Mouse (Mus musculus): ENCODE results near the gene Rnf130. TPM values are rescaled to one million over a fixed set of nuclear protein-coding genes. Genes with fewer than 3 reads are reported as not detected.
A peak's percentile ranks its signal among the peaks of the same experiment; 100 is the strongest.

Gene Rnf130
- polyA plus RNA-seq, 2 experiments, result 16.0 to 36.3 TPM

GRCm38 (mm10) chr11:50018848-50019247 is 6.3 kb upstream of the Rnf130 start:
- H3K4me1 ChIP-seq (replicated peaks; ENCODE audit: control insufficient read depth in 2 of 2, insufficient read depth in 2 of 2, low read length in 1 of 2), result peaks cover 0 to 6% of the 10 kb centered on the region in 2 experiments; a peak in 3 of 4 replicates
- H3K4me2 ChIP-seq (ENCODE audit: low read depth), result no peak overlapping the region
- no peaks in the 10 kb centered on the region for H3K36me3 ChIP-seq (replicated peaks; ENCODE audit: control insufficient read depth, insufficient read depth, low read depth)
- no peak for ATAC-seq (ENCODE audit: insufficient read depth)
- DNase-seq (ENCODE audit: low read depth in 3 of 3, low spot score in 3 of 3), result no peak
- no peak overlapping the region for H3K27ac ChIP-seq
- no peak overlapping the region for H3K9ac ChIP-seq (replicated peaks)
- no peaks in the 10 kb centered on the region for H3K27me3 ChIP-seq (ENCODE audit: control insufficient read depth, insufficient read depth, low read length)
- H3K4me3 ChIP-seq (ENCODE audit: insufficient read depth in 1 of 2, low read depth in 2 of 2, low read length in 2 of 2), result no peak overlapping the region
- no peaks in the 10 kb centered on the region for H3K9me3 ChIP-seq (ENCODE audit: control insufficient read depth, low read length)
- TF ChIP-seq CTCF (IDR thresholded peaks at IDR 0.05; ENCODE audit: low read depth), result no peak
- no peak for TF ChIP-seq EP300 (IDR thresholded peaks at IDR 0.05; ENCODE audit: low read depth)

- Histone ChIP-seq H3K4me2 (ENCODE audit: low read depth) (no peak overlapping the region), H3K9me3 (ENCODE audit: control insufficient read depth, low read length) (no peaks in the 10 kb centered on the region), H3K4me1 (replicated peaks; ENCODE audit: control insufficient read depth in 2 of 2, insufficient read depth in 2 of 2, low read length in 1 of 2) (peaks cover 0 to 6% of the 10 kb centered on the region in 2 experiments; a peak in 3 of 4 replicates), H3K9ac (replicated peaks) (no peak overlapping the region), H3K36me3 (replicated peaks; ENCODE audit: control insufficient read depth, insufficient read depth, low read depth) (no peaks in the 10 kb centered on the region), H3K4me3 (ENCODE audit: insufficient read depth in 1 of 2, low read depth in 2 of 2, low read length in 2 of 2) (no peak overlapping the region), H3K27me3 (ENCODE audit: control insufficient read depth, insufficient read depth, low read length) (peaks cover 4% of the 10 kb centered on the region; the same call in 1 of the 2 replicates), H3K27ac (no peak overlapping the region)
- TF ChIP-seq EP300 (IDR thresholded peaks at IDR 0.05; ENCODE audit: low read depth) (no peak), CTCF (IDR thresholded peaks at IDR 0.05; ENCODE audit: low read depth) (no peak)
- no peak for DNase-seq (ENCODE audit: low read depth in 3 of 3, low spot score in 3 of 3)
- 54% methylated on average over 3 of the region's 3 CpGs for WGBS (ENCODE audit: insufficient replicate concordance)
- no peak for ATAC-seq (ENCODE audit: insufficient read depth)
Observed at GRCm38 (mm10) chr11:50022085-50022484, 3.1 kb upstream of the Rnf130 start.

- H3K4me2 ChIP-seq (ENCODE audit: low read depth), result peak overlapping the region; percentile 98
- H3K27me3 ChIP-seq (ENCODE audit: control insufficient read depth, insufficient read depth, low read length), result peaks cover 4% of the 10 kb centered on the region; the same call in 1 of the 2 replicates
- WGBS (ENCODE audit: insufficient replicate concordance), result 27% methylated on average over 6 of the region's 6 CpGs
- no peak for DNase-seq (ENCODE audit: low read depth in 3 of 3, low spot score in 3 of 3)
- no peak for ATAC-seq (ENCODE audit: insufficient read depth)
- TF ChIP-seq EP300 (IDR thresholded peaks at IDR 0.05; ENCODE audit: low read depth) (no peak), CTCF (IDR thresholded peaks at IDR 0.05; ENCODE audit: low read depth) (no peak)
- H3K36me3 ChIP-seq (replicated peaks; ENCODE audit: control insufficient read depth, insufficient read depth, low read depth), result no peaks in the 10 kb centered on the region
- H3K4me1 ChIP-seq (replicated peaks; ENCODE audit: control insufficient read depth in 2 of 2, insufficient read depth in 2 of 2, low read length in 1 of 2), result peaks cover 0 to 7% of the 10 kb centered on the region in 2 experiments; a peak in 3 of 4 replicates
- no peak overlapping the region for H3K9ac ChIP-seq (replicated peaks)
- H3K4me3 ChIP-seq (ENCODE audit: insufficient read depth in 1 of 2, low read depth in 2 of 2, low read length in 2 of 2), result peak overlapping the region in 1 of 2 experiments; percentile 85; a peak in 2 of 4 replicates
- no peaks in the 10 kb centered on the region for H3K9me3 ChIP-seq (ENCODE audit: control insufficient read depth, low read length)
- H3K27ac ChIP-seq, result no peak overlapping the region
Observed at GRCm38 (mm10) chr11:50024445-50024832, 707 bp upstream of the Rnf130 start.

- DNase-seq (ENCODE audit: low read depth in 3 of 3, low spot score in 3 of 3), result no peak
- peaks cover 0 to 7% of the 10 kb centered on the region in 2 experiments; a peak in 3 of 4 replicates for H3K4me1 ChIP-seq (replicated peaks; ENCODE audit: control insufficient read depth in 2 of 2, insufficient read depth in 2 of 2, low read length in 1 of 2)
- H3K9me3 ChIP-seq (ENCODE audit: control insufficient read depth, low read length), result no peaks in the 10 kb centered on the region
- WGBS (ENCODE audit: insufficient replicate concordance), result 3% methylated on average over 24 of the region's 24 CpGs
- TF ChIP-seq CTCF (IDR thresholded peaks at IDR 0.05; ENCODE audit: low read depth), result no peak
- TF ChIP-seq EP300 (IDR thresholded peaks at IDR 0.05; ENCODE audit: low read depth), result no peak
- no peak overlapping the region for H3K27ac ChIP-seq
- H3K27me3 ChIP-seq (ENCODE audit: control insufficient read depth, insufficient read depth, low read length), result peaks cover 4% of the 10 kb centered on the region; the same call in 1 of the 2 replicates
- H3K4me3 ChIP-seq (ENCODE audit: insufficient read depth in 1 of 2, low read depth in 2 of 2, low read length in 2 of 2), result peak overlapping the region; percentile 58 to 85
- peak overlapping the region; percentile 83 for H3K9ac ChIP-seq (replicated peaks)
- peak overlapping the region; percentile 98 for H3K4me2 ChIP-seq (ENCODE audit: low read depth)
- ATAC-seq (ENCODE audit: insufficient read depth), result no peak
- no peaks in the 10 kb centered on the region for H3K36me3 ChIP-seq (replicated peaks; ENCODE audit: control insufficient read depth, insufficient read depth, low read depth)
Observed at GRCm38 (mm10) chr11:50025721-50026520, 775 bp downstream of the Rnf130 start.

- H3K4me1 ChIP-seq (replicated peaks; ENCODE audit: control insufficient read depth in 2 of 2, insufficient read depth in 2 of 2, low read length in 1 of 2), result peaks cover 0 to 10% of the 10 kb centered on the region in 2 experiments; a peak in 3 of 4 replicates
- TF ChIP-seq CTCF (IDR thresholded peaks at IDR 0.05; ENCODE audit: low read depth) (no peak), EP300 (IDR thresholded peaks at IDR 0.05; ENCODE audit: low read depth) (no peak)
- 15% methylated on average over 3 of the region's 3 CpGs for WGBS (ENCODE audit: insufficient replicate concordance)
- no peaks in the 10 kb centered on the region for H3K36me3 ChIP-seq (replicated peaks; ENCODE audit: control insufficient read depth, insufficient read depth, low read depth)
- no peak for ATAC-seq (ENCODE audit: insufficient read depth)
- H3K27ac ChIP-seq, result no peak overlapping the region
- H3K4me2 ChIP-seq (ENCODE audit: low read depth), result peak overlapping the region; percentile 98
- DNase-seq (ENCODE audit: low read depth in 3 of 3, low spot score in 3 of 3), result no peak
- H3K27me3 ChIP-seq (ENCODE audit: control insufficient read depth, insufficient read depth, low read length), result peaks cover 4% of the 10 kb centered on the region; the same call in 1 of the 2 replicates
- no peak overlapping the region for H3K9ac ChIP-seq (replicated peaks)
- H3K9me3 ChIP-seq (ENCODE audit: control insufficient read depth, low read length), result no peaks in the 10 kb centered on the region
- peak overlapping the region in 1 of 2 experiments; percentile 85; a peak in 2 of 4 replicates for H3K4me3 ChIP-seq (ENCODE audit: insufficient read depth in 1 of 2, low read depth in 2 of 2, low read length in 2 of 2)
Observed at GRCm38 (mm10) chr11:50026521-50027090, 1.5 kb downstream of the Rnf130 start.

Data from liver, embryonic 14.5 days (tissue).